Mouse (Mus musculus): ENCODE results near the gene Olfr308.

- TF ChIP-seq CTCF (conservative IDR thresholded peaks at IDR 0.05; ENCODE audit: low read length) (no peak), NANOG (IDR thresholded peaks at IDR 0.05; ENCODE audit: borderline replicate concordance, low read length) (no peak)
These were observed 4.1 kb downstream of the Olfr308 start for GRCm38 (mm10) chr7:86321323-86321722.

Measured in E14TG2a.4 (cell line).